Mouse (Mus musculus): Measurements from ENCODE around the gene Nrde2.

DNA sequence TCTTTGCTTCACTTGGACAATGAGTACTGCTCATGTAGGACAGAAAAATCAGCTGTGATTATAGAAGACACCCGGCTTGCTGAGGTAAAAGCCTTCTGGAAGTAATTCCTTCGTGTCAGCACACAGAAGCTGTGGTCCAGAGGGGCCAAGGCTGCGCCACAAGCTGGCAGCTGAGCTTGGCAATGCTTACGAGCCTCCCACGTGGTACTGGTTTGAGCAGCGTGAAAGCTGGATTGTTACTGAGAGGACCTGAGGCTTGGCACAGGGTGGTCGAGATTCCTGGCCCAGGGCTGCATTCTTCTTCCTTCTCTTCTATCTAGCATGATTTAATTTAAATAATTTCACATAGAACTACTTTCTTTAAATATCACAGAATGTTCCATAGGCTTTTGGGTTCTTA lies 37.3 kb upstream of the Nrde2 start:
- TF ChIP-seq TAL1 (IDR thresholded peaks at IDR 0.05; ENCODE audit: low read length) (no peak), GATA1 (IDR thresholded peaks at IDR 0.05; ENCODE audit: low read length) (no peak)

All from erythroblast, embryonic 14.5 days (primary cell).